Mouse (Mus musculus): ENCODE results near the gene Slc9a9. TPM values are rescaled to one million over a fixed set of nuclear protein-coding genes. Genes with fewer than 3 reads are reported as not detected.

Gene Slc9a9
- polyA plus RNA-seq, 1 experiment from 2014 or later = 246 TPM

GRCm38 (mm10) chr9:94768524-94768923 is 98.8 kb downstream of the Slc9a9 start:
- H3K4me3 ChIP-seq (ENCODE audit: inconsistent target) = no peak overlapping the region
- H3K27ac ChIP-seq = no peak overlapping the region
- WGBS (ENCODE audit: missing documents) = 89% methylated on average over 4 of the region's 4 CpGs
- H3K36me3 ChIP-seq (ENCODE audit: inconsistent target) = 0 out of 2 replicates have a peak, but pooled peaks cover 14% of the 10 kb centered on the region
- no peaks in the 10 kb centered on the region; the same call in 1 of the 2 replicates for H3K79me2 ChIP-seq (ENCODE audit: inconsistent target)

- no peaks in the 10 kb centered on the region for H3K79me2 ChIP-seq (ENCODE audit: inconsistent target)
- no peak overlapping the region for H3K4me3 ChIP-seq (ENCODE audit: inconsistent target)
- 98% methylated on average over 4 of the region's 4 CpGs for WGBS (ENCODE audit: missing documents)
- 0 out of 2 replicates have a peak, but pooled peaks cover 14% of the 10 kb centered on the region for H3K36me3 ChIP-seq (ENCODE audit: inconsistent target)
- no peak overlapping the region for H3K27ac ChIP-seq
Measured at GRCm38 (mm10) chr9:94773357-94773756, 103.6 kb downstream of the Slc9a9 start.

- 97% methylated on average over 3 of the region's 3 CpGs for WGBS (ENCODE audit: missing documents)
- Histone ChIP-seq H3K36me3 (ENCODE audit: inconsistent target) (0 out of 2 replicates have a peak, but pooled peaks cover 13% of the 10 kb centered on the region), H3K4me3 (ENCODE audit: inconsistent target) (no peak overlapping the region), H3K79me2 (ENCODE audit: inconsistent target) (peaks cover 12% of the 10 kb centered on the region; the same call in 1 of the 2 replicates), H3K27ac (no peak overlapping the region)
Measured at GRCm38 (mm10) chr9:94788261-94788660, 118.6 kb downstream of the Slc9a9 start.

- Histone ChIP-seq H3K79me2 (ENCODE audit: inconsistent target) (peaks cover 12% of the 10 kb centered on the region; the same call in 1 of the 2 replicates), H3K36me3 (ENCODE audit: inconsistent target) (0 out of 2 replicates have a peak, but pooled peaks cover 13% of the 10 kb centered on the region), H3K4me3 (ENCODE audit: inconsistent target) (no peak overlapping the region), H3K27ac (no peak overlapping the region)
- 91% methylated on average over 2 of the region's 2 CpGs for WGBS (ENCODE audit: missing documents)
Measured at GRCm38 (mm10) chr9:94790966-94791365, 121.3 kb downstream of the Slc9a9 start.

DNA sequence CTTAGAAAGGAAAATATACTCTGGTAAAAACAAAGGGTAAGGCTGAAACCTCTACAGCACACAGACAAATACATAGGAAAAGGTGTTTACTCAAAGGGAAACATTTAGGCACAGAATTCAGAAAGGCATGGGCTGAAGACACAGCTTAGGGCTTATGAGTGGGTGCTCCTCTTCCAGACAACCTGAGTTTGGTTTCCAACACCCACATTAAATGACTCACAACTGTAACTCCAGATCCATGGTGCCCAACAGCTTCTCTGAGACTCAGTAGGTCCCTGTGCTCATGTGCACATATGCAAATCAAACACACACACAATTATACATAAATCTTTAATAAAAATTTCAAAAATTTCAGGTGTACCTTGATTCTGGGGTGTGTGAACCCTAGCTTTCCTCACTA is 133.4 kb downstream of the Slc9a9 start:
- Histone ChIP-seq H3K79me2 (ENCODE audit: inconsistent target) (no peaks in the 10 kb centered on the region; the same call in 1 of the 2 replicates), H3K36me3 (ENCODE audit: inconsistent target) (no peaks in the 10 kb centered on the region), H3K27ac (no peak overlapping the region), H3K4me3 (ENCODE audit: inconsistent target) (no peak overlapping the region)

GRCm38 (mm10) chr9:94805506-94805905 is 135.8 kb downstream of the Slc9a9 start:
- H3K79me2 ChIP-seq (ENCODE audit: inconsistent target) = no peaks in the 10 kb centered on the region; the same call in 1 of the 2 replicates
- 66% methylated on average over 8 of the region's 8 CpGs for WGBS (ENCODE audit: missing documents)
- H3K4me3 ChIP-seq (ENCODE audit: inconsistent target) = no peak overlapping the region
- H3K36me3 ChIP-seq (ENCODE audit: inconsistent target) = peaks cover 9% of the 10 kb centered on the region; the same call in 1 of the 2 replicates
- H3K27ac ChIP-seq = no peak overlapping the region

DNA sequence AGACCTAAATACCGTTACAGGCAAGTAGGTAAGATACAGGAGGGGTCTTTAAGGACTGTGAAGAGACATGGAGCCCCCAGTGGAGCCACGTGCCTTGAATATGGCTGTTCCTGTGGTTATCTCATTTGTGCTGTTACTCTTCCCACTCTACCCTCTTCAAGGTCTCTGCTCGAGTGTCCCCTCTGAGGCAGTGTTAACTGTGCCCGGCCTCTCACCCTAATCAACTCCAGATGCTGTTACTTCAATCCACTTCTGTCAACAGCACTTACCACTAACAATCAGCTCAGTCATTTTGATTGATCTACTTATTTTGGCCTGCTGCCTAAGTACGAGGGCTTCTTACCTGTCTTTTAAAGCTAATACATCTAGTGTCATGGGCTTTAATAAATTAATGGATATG is 145.8 kb downstream of the Slc9a9 start:
- no peak overlapping the region for H3K4me3 ChIP-seq (ENCODE audit: inconsistent target)
- H3K79me2 ChIP-seq (ENCODE audit: inconsistent target) = no peaks in the 10 kb centered on the region; the same call in 1 of the 2 replicates
- WGBS (ENCODE audit: missing documents) = 94% methylated on average over 5 of the region's 5 CpGs
- H3K27ac ChIP-seq = no peak overlapping the region
- H3K36me3 ChIP-seq (ENCODE audit: inconsistent target) = peaks cover 11% of the 10 kb centered on the region

- Histone ChIP-seq H3K36me3 (ENCODE audit: inconsistent target) (peaks cover 8% of the 10 kb centered on the region), H3K27ac (no peak overlapping the region), H3K4me3 (ENCODE audit: inconsistent target) (no peak overlapping the region), H3K79me2 (ENCODE audit: inconsistent target) (no peaks in the 10 kb centered on the region; the same call in 1 of the 2 replicates)
- 100% methylated on average over 1 of the region's 1 CpGs for WGBS (ENCODE audit: missing documents)
Measured at GRCm38 (mm10) chr9:94821268-94821667, 151.6 kb downstream of the Slc9a9 start.

DNA sequence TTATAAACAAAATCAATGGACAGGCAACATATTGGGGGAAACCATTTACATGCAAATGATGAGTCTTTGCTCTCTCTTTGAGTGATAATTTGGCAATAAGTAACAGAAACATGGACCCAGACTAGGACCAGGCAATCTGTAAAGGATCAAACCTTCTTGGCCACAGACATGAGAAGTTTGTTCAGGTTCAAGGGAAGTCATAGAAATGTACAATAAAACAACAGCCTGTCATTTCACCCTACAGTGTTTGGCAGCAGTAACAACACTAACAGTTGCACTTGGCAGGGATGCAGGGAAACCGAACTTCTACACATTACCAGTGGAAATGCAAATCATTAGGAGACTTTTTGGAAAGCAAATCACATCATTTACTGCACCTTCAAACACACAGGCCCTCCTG is 164.1 kb downstream of the Slc9a9 start:
- no peaks in the 10 kb centered on the region for H3K36me3 ChIP-seq (ENCODE audit: inconsistent target)
- H3K4me3 ChIP-seq (ENCODE audit: inconsistent target) = no peak overlapping the region
- H3K27ac ChIP-seq = no peak overlapping the region
- WGBS (ENCODE audit: missing documents) = 100% methylated on average over 1 of the region's 1 CpGs
- H3K79me2 ChIP-seq (ENCODE audit: inconsistent target) = no peaks in the 10 kb centered on the region

GRCm38 (mm10) chr9:94837384-94837783 is 167.7 kb downstream of the Slc9a9 start:
- Histone ChIP-seq H3K4me3 (ENCODE audit: inconsistent target) (no peak overlapping the region), H3K36me3 (ENCODE audit: inconsistent target) (no peaks in the 10 kb centered on the region), H3K79me2 (ENCODE audit: inconsistent target) (no peaks in the 10 kb centered on the region), H3K27ac (no peak overlapping the region)
- WGBS (ENCODE audit: missing documents) = 90% methylated on average over 13 of the region's 15 CpGs

DNA sequence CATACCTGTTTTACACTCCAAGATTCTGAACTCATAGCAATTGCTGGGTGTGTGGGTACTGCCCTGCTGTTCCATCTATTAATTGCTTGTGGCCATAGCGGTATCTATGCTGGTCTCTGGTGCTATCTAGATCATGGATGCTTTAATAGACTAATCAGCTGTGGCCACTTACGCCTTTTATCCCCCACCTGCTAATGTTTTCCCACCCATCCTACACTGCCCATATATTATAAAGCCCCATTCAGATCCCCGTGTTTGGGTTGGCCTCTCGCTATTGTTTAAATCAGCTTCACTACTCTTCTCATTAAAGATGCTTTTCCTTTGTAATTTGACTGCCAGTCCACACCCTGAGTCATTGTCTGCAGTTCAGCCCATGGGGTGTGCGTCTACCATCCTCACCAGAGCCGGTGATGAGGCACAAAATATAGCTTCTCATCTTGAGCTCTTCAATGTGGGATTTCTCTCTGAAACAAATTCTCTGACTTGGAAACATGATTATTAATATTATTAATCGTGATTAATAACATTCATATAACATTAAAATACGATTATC is 168.8 kb downstream of the Slc9a9 start:
- H3K36me3 ChIP-seq (ENCODE audit: inconsistent target) = no peaks in the 10 kb centered on the region
- H3K4me3 ChIP-seq (ENCODE audit: inconsistent target) = no peak overlapping the region
- no peak overlapping the region for H3K27ac ChIP-seq
- H3K79me2 ChIP-seq (ENCODE audit: inconsistent target) = no peaks in the 10 kb centered on the region
- 93% methylated on average over 8 of the region's 8 CpGs for WGBS (ENCODE audit: missing documents)

DNA sequence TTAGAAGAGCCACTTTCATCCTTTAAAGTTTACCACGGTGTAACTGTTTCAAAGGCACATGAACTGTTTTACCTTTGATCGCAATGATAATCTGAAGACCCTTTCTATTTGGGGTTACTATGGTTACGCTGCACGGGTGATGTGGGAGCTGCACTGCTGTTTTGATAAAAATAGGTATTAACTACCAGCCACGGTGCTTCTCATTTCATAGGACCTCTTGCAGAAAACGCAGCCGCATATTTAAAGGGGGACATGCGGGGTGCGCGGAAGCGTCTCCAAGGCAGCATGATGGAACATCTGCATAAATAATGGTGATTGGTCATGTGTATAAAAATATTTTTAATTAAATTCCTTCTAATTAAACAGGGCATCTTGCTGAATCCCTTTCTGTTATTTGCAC is 169.5 kb downstream of the Slc9a9 start:
- H3K27ac ChIP-seq = no peak overlapping the region
- no peak overlapping the region for H3K4me3 ChIP-seq (ENCODE audit: inconsistent target)
- no peaks in the 10 kb centered on the region for H3K36me3 ChIP-seq (ENCODE audit: inconsistent target)
- no peaks in the 10 kb centered on the region for H3K79me2 ChIP-seq (ENCODE audit: inconsistent target)
- WGBS (ENCODE audit: missing documents) = 93% methylated on average over 11 of the region's 11 CpGs

DNA sequence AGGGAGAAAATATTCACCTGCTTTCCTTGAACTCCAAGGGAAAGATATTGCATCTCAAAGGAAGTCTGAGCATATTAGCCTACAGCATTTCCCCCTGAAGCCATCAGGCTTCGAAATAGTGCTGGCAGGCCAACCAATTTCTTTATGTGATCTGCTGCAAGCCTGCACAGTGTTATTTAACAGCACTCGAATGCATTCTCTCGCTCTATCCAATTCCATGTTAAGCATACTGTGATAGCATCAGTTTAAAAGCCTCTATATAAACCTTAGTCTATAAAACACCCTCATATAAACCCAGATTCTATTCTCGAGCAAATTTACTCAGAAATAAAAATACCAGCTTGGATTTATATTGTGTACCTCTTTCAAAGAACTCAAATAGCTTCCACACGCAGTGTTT is 170.7 kb downstream of the Slc9a9 start:
- Histone ChIP-seq H3K79me2 (ENCODE audit: inconsistent target) (no peaks in the 10 kb centered on the region), H3K4me3 (ENCODE audit: inconsistent target) (no peak overlapping the region), H3K27ac (no peak overlapping the region), H3K36me3 (ENCODE audit: inconsistent target) (no peaks in the 10 kb centered on the region; the same call in 1 of the 2 replicates)
- 94% methylated on average over 5 of the region's 5 CpGs for WGBS (ENCODE audit: missing documents)

- WGBS (ENCODE audit: missing documents) = 92% methylated on average over 4 of the region's 4 CpGs
Measured at GRCm38 (mm10) chr9:94840972-94841371, 171.3 kb downstream of the Slc9a9 start.

DNA sequence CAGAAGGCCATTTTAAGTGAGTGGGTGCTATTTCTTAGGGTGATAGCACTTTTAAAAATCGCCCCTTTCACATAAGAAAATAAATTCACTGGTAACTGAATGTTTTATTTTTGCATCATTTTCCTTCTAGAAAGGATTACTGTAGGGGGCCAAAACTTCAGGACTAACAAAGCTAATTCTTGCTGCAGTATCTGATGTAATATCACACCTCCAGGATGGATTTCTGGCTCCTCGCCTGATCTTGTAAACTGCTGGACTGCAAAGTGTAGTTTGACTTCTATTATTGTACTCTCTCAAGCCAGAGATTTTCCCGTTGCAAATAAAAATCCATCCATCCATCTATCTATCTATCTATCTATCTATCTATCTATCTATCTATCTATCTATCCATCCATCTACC is 174.5 kb downstream of the Slc9a9 start:
- Histone ChIP-seq H3K36me3 (ENCODE audit: inconsistent target) (no peaks in the 10 kb centered on the region; the same call in 1 of the 2 replicates), H3K4me3 (ENCODE audit: inconsistent target) (no peak overlapping the region), H3K27ac (no peak overlapping the region), H3K79me2 (ENCODE audit: inconsistent target) (no peaks in the 10 kb centered on the region)
- WGBS (ENCODE audit: missing documents) = 98% methylated on average over 3 of the region's 3 CpGs

More at GRCm38 (mm10) chr9:94840972-94841371, 171.3 kb downstream of the Slc9a9 start:
- Histone ChIP-seq H3K4me3 (ENCODE audit: inconsistent target) (no peak overlapping the region), H3K36me3 (ENCODE audit: inconsistent target) (no peaks in the 10 kb centered on the region; the same call in 1 of the 2 replicates), H3K27ac (no peak overlapping the region), H3K79me2 (ENCODE audit: inconsistent target) (no peaks in the 10 kb centered on the region)

- Histone ChIP-seq H3K36me3 (ENCODE audit: inconsistent target) (no peaks in the 10 kb centered on the region; the same call in 1 of the 2 replicates), H3K4me3 (ENCODE audit: inconsistent target) (no peak overlapping the region), H3K27ac (no peak overlapping the region), H3K79me2 (ENCODE audit: inconsistent target) (no peaks in the 10 kb centered on the region)
- WGBS (ENCODE audit: missing documents) = 77% methylated on average over 6 of the region's 6 CpGs
Measured at GRCm38 (mm10) chr9:94847624-94848023, 177.9 kb downstream of the Slc9a9 start.
